Mouse (Mus musculus) C2C12 (cell line): ENCODE data around the gene Plcg1.

Source experiments
- MYOD1 ChIP-seq: IDR thresholded peaks from one replicate; pipeline ENCODE4 v1.6.1; 2011; ENCODE audit warnings: low read depth; ENCODE audit not compliant: control insufficient read depth, insufficient read length
- USF1 ChIP-seq: IDR thresholded peaks from one replicate; pipeline ENCODE4 v1.6.1; 2011; ENCODE audit warnings: low read depth, mild to moderate bottlenecking, control low read depth, moderate library complexity

GRCm38 (mm10) chr2:160793117-160793516 is 62.0 kb downstream of the Plcg1 start:
- TF ChIP-seq MYOD1 (no peak), USF1 (no peak)
